Mouse (Mus musculus): ENCODE results near the gene Olfr292.

Gene Olfr292

GRCm38 (mm10) chr7:86688030-86688429 is at the start of gene Olfr292:
Gene Olfr292 (plus strand): TSS chr7:86688330.
- DNase-seq: no peak

DNA sequence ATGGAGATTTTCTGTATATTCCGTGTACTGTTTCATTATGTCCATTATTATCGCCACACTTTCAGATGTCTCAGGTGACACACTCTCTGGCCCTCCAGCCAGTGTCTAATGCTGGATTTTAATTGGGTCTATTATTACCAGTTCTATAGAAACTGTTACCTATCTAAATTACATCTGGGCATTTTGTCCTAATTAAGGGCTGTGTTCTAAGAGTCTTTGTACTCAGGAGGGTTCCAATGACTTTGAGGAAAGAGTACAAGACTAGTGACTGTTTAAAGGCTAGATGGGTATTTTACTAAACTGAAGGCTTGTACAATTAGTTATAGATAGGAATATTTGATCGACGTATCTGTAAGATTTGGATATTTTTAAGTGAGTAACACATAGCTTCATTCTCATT is 39.4 kb upstream of the Olfr292 start, which contains the start of gene Olfr293:
Gene Olfr293, plus strand, starts transcription at position 301 of the 400 bp plus-strand sequence.
- DNase-seq: no peak

- no peak for DNase-seq
Measured at GRCm38 (mm10) chr7:86725013-86725412, 36.9 kb downstream of the Olfr292 start.

Data from spleen, adult 18-20 months (tissue).